Mouse (Mus musculus) cerebellum, adult 9-11 months (tissue): ENCODE results near the gene Acvr1b.

Source experiments
- DNase-seq: peaks from one replicate; pipeline ENCODE4 v3.0.0; 2022

The Acvr1b gene

DNA sequence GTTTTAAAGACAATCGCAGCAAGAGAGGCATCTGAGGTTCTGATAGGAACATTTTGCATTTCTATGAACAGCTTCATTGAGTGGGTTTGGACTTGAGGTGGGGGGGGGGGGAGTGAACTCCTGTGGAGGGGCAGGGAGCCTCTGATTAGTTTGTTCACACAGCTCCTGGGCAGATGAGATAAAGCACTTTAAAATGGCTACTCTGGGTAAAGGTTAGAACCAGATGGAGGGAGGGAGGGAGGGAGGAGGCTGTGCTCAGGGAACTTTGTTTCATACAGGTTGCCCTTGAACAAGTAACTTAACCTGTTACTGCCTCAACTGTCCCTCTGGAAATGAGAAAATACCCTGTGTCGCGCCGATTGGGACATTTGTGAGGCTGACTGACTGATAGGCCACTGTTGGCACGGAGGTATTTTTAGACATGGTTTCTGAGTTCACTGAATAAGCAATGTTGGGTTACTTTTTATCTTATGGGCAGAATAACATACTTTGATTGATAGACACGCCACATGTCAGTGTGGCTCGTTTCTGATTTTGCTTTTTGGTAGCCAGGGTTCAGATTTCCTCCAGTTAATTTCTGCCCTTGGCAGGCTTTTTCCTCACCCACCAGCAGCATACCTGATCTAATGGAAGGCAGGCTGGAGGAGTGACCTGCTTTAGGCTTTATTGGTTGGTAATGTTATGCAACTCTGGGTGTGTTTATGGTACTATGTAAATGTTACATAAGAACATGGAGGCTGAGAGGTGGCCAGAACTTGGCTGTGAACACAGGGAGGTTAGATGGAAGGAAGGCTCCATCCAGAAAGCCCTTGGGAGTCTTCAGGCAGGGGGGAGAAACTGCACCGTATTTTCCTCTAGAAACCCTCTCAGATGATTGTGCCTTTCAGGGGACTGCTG, 3.2 kb downstream of the Acvr1b start:
- peak; percentile 67 for DNase-seq

DNA sequence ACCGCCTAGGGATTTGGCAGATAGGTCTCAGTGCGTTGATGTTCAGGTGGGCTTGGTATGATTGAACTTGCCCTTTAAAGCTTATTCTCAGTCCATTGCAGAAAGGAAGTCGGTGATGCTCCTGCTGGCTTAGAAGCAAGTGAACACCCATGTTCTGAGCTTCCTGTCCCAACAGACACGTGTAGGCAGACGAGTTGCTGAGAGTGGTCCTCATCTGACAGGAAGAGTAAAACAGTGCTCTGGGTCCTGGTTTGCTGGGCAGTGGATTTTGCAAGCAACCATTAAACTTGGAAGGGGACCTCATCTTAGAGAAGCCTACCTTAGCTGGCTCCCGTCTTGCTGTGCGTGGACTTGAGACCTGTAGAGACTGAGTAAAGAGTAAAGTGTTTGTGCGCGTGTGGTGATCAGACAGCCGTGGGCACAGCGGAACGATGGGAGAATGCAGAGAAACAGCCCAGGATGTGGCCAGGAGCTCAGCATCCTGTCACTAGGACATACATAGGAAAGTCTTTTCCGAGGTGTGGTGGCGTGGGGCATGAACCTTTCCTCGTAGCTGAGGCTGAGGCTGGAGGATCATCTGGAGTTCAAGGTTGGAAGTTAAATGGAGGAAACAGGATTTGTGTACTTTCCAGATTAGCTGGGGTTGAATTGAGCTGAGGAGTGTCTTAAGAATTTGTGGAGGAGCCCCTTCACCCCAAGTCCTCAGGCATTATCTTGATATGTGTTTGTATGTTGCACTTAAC, 6.7 kb downstream of the Acvr1b start:
- DNase-seq, result no peak

DNA sequence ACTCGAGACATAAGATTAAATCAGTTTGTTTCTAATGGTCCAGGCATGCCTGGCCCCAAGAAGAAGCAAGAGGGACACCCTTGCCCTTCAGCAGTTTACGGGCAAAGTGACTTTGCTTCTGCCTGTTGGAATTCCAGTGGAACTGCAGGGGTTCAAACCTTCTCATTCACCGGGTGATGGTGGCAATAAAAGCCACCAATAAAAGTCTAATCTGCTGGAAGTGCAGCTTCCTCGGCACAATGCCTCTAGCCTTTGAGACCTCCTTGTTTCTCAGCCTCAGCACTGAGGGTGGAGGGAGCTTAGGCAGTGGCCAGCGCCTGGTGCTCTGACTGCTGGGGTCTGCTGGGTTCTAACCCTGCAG, 7.2 kb downstream of the Acvr1b start:
- DNase-seq, result no peak

DNA sequence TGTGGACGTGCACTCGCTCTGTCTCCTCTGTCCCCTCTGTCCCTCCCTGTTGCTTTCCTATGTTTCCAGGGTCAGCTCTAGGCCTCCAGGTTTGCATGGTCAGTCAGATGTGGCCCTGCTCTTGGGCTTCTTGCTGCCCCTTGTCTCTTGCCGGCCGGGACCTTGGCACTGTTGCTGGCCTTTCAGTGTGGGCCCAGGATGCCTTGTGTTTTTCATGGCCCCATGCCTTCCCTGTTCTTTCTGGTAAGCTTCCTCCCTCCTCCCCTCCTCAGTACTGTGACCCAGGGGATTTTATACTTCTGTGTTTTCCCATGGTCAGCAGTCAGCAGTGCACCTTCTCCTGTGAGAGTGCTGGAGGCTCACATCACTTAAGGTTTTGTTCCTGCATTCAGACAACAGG, 7.6 kb downstream of the Acvr1b start:
- no peak for DNase-seq

DNA sequence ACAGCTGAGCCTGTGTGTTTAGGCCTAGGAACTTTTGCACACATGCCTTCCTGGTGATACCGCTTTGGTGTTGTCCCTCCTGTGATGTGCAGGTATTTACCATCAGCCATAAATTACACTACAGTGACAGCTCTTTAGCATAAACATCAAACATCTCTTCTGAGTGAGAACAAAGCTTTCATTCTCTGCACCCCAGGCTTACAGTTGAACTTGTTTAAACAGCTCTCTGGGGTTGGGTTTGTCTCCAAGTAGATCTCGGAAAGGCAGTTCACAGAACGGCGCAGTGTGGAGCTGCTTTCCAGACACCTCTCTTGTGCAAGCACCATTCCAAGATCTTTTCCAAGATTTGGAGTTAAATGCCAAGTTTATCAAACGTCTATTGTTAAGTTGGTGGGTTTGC, 8.8 kb downstream of the Acvr1b start:
- DNase-seq, result no peak

DNA sequence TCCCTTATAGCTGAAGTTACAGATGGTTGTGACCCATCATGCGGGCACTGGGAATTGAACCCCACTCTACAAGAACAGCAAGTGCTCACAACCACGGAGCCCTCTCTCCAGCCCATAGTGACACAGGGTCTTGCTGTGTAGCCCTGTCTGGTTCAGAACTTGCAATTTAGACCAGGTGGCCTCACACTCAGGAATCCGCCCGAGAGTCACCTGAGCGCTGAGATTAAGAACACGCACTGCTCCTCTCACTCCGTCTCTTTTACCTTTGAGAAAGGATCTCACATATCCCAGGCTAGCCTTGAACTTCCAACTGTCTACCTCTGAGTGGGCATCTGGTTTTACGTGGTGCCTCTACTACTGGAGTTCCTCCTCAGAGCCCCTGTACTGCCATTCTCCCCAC, 10.4 kb downstream of the Acvr1b start:
- no peak for DNase-seq

DNA sequence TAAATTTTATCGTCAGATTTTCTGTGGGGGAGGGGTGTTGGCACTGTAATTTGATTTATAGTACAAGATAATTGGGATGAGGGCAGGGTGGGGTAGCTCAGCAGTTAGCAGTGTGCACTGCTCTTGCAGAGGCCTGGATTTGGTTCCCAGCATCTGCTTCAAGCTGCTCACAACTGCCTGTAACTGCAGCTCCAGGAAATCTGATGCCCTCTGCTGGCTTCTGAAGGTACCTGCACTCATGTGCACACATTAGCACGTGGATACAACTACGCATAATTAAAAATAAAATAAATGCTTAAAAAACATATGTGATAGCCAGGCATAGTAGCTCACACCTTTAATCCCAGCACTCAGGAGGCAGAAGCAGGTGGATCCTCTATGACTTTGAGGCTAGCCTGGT, 11.7 kb downstream of the Acvr1b start:
- DNase-seq, result no peak

DNA sequence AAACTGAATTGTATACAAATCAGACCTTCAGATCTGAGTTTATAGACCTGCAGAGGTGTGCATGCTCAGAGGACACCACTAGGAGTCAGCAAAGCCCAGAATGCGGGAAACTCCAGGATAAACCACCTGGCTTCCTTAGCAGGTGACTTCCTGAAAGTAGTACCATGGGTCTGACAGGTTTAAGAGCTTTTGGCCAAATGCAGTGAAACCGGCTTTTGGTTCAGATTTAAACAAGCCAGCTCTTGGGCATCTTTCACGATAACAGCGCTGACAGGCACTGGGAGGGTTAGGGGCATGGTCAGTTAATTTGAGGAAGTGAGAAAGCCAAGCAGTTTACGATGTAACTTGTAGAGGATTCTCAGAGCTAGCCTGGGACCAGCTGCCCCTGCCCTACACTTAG, 14.0 kb downstream of the Acvr1b start:
- no peak for DNase-seq

DNA sequence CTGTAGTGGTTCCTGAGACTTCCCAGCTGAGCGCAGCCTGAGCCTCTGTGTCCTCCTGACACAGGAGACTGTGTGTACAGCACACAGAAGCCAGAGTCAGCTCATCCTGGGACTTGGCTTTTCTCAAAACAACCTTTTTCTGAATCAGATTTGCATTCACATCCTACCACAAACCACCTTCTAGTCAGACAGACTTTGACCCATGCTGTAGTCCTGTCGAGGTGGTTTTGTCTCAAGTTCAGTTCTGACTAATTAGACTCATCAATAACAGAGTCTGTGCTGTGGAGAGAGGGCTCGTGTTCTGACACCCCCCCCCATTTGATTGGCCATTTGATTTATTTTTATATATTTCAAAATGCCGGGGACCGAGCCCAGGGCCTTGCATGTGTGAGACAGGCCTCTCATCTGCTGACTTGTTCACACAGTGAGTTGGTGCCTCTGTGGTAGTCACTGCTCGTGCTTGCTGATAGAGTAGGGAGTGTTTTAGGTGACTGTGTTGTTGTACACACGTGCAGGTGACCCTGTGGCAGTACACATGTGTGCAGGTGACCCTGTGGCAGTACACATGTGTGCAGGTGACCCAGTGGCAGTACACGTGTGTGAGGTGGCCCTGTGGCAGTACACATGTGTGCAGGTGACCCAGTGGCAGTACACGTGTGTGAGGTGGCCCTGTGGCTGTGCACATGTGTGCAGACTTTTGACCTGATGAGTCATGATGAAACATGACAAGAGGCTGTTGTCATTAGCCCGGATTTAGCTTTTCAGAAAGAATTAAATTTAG, 16.3 kb downstream of the Acvr1b start:
- DNase-seq, result no peak

DNA sequence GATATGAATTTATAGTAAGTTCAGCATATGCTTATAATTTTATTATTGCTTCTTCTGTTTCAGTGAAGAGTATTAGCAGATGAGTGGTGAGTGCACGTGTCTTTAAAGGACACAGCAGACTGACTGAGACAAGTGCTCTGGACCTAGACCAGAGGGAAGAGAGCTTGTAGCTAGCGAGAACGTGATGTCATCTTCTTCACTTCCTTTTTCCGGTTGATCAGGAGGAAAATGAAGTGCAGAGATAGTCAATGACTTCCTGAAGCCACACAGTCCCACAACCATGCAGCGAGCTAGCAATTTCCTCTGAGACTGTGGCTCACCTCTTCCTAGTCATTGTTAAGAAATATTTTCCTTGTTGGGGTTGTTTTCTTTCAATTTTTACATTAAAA, 16.9 kb downstream of the Acvr1b start:
- no peak for DNase-seq

DNA sequence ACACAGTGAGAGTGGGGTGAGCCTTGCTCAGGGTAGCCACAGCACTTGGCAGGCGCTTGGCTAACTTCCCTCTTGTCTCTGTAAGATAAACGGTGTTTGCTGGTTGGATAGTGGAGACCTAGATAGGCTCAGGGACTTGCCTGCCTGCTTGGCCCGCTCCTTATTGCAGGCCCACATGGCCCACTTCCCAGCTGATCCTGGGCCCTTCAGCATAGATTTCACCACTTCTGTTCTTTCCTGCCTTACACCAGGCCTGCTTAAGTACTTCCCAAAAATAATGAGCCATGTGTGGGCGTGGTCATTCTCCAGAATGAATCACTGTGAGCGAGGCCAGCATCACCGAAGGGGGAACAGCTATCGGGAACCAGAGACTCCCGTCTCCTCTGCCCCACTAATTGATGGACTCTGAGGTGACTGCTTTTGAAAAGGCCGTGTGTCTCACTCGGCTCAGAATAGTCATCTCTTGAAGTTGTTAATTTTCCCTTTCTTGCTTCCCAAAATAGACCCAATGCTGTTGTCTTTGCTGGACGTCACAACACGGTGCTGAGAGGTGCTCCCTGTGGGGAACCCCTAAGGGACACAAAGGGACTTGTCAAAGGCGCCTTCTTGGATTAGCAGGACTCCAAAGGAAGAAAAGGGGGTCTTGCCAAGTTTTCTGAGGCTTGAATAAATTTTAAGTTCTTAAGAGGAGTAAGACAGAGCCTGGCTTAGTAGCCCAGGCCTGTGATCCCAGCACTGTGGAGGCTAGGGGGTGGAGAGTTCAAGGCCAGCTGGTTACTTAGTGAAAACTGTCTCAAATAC, 17.8 kb downstream of the Acvr1b start:
- no peak for DNase-seq

DNA sequence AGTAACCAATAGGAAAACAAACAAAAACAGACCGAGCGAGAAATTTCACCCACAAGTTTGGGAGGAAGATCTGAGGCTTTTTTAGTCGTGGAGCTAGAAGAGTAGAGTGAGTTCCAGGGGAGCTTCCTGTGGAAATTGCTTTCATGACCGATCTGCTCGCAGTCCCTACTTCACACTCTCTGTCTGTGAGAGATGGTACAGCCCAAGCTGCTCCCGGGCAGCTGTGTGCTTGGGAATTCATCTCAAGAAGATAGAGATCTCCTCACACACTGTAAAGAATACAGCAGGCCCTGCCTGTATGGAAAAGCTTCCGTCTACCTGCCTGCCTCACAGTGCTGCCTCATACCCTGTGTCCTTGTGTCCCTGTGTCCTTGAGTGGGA, 18.4 kb downstream of the Acvr1b start:
- DNase-seq, result no peak

DNA sequence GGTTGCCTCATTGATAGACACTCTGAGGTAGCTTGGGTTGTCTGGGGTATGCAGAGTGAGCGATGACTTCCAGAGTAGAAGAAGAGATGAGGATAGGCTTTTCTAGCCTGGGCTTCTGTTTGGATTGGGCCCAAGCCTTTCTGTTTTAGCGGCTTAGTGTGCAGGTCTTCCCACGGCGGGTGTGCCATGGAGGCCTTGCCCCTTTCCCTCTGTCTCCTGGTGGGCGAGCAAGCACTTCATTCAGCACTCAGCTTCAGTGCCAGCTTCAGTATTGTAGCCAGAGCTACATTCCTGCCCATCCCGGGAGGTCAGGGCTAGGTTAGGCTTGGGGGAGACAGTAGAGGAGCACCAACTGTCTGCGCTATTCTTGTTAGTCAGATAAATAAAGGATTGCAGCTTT, 18.8 kb downstream of the Acvr1b start:
- no peak for DNase-seq

DNA sequence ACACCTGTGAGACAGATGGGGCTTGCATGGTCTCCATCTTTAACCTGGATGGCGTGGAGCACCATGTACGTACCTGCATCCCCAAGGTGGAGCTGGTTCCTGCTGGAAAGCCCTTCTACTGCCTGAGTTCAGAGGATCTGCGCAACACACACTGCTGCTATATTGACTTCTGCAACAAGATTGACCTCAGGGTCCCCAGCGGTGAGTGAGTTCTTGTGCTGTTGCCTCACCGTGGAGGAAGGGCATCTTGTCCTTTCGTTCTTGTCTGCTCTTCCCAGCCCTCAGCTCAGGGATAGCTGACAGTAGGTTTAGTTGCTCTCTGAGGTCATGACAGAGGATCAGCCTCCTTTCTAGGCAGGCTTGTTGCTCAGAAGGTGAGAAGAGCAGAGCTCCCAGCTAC, 20.1 kb downstream of the Acvr1b start:
- DNase-seq, result no peak

DNA sequence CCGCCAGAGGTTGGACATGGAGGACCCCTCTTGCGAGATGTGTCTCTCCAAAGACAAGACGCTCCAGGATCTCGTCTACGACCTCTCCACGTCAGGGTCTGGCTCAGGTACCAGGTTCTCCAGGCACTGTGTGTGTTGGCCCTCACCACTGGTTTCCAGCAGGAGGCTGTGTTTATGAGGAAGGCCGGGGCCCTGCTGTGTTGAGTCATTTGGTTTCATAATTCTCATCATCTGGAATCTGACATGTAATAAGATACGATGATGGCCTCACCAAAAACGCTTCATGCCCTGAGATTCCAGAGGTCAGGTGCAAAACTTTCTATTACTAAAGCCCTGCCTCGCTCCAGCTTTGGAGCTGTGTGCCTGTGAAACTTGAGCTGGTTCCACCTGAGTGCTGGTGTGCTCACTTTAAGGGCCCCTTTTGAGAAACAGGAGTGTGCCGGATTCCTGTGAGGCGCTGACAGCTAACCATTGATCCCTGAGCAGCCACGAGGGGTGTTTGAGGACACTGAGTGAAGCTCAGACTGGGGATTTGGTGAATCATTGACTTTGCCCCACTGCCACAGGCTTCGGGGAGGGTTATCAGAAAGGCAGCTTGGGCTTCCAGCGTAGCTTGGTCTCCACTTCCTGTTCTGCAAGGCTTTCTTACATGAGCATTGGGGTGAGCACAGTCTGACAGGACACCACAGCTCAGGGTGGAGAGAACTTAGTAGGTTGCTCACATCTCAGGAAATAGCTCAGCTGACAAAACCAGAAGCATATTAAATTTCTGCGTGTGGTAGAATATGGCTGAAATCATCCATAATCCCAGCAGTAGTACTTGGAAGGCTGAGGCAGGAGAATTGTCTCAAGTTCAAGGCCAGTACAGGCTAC, 21.3 kb downstream of the Acvr1b start:
- DNase-seq, result no peak

DNA sequence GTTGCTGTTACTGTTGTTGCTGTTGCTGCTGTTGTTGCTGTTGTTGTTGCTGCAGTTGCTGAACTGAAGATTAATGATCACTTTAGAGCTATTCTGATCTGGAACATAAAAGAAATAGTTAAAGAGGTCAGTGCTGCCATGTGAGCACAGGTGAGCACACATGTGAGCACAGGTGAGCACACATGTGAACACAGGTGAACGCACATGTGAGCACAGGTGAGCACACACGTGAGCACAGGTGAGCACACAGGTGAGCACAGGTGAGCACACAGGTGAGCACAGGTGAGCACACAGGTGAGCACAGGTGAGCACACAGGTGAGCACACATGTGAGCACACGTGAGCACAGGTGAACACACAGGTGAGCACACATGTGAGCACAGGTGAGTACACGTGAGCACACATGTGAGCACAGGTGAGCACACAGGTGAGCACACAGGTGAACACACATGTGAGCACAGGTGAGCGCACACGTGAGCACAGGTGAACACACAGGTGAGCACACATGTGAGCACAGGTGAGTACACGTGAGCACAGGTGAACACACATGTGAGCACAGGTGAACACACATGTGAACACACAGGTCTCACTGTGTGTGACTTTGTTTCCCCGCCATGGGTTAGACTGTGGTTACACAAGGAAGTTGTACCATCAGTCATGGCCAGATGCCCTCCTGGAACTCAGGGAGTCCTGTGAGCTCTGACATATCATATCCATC, 22.4 kb downstream of the Acvr1b start:
- no peak for DNase-seq

DNA sequence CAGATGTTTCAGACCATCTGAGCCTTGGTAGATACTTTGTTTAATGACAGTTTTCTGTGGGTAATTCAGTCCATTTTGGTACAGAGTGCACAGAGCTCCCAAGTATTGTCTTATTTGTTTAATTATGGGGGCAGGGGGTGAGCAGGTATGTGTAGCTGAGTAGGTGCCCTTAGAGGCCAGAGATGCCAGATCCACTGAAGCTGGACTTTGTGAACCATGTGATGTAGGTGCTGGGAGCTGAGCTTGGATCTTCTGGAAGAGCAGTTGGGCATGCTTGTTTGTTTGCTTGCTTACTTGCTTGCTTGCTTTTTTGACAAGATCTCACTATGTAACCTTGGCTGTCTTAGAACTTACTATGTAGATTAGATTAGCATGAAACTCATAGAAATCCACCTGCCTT, 23.1 kb downstream of the Acvr1b start:
- DNase-seq, result no peak

DNA sequence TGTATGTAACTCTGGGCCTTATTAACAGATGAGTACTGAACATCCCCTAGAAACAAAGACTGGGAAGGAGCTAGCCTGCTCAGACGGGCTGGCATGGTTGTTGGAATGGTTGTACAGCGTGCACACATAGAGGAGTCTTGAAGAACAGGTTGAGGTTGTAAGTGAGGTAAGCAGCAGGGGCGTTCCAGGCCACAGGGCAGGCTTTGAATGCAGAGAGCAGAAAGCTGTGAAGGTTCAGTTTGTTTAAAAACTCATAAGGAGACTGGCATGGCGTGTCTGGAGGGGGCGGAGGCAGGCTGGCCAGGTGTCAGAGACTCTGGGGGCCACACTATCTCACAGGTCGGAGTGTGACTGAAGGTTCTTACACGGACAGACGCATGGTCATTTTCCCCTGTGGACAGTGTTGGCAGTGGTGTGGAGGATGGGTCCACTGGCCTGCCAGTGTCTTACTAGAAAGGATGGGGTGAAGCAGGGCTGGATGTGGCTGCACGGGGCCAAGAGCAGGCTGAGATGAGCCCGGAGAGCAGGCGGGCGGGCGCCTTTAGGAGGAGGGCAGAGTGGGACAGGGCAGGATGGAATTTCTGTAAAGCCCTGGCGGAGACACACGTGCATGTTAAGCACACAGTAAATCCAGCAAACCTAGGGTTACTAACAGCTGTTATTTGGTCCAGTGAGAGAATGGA, 23.8 kb downstream of the Acvr1b start:
- no peak for DNase-seq

DNA sequence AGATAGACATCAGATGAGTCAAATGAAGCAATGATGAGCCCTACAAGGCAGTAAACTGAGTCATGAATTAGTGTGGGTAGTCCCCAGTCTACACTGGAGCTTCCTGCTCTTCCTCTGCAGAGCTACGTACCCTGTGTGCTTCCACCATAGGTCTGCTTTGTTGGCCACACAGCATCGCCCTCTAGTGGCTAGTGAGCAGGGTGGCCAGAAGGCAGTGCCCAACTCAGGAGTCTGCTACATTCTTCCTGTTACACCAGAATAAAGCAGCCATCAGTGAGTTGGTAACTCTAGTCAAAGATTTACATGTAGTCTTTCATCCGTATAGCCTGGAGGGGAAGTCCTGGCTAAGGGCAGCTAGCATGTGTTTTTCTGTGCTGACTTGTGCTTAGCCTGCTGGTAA, 24.4 kb downstream of the Acvr1b start:
- DNase-seq, result peak; percentile 70

DNA sequence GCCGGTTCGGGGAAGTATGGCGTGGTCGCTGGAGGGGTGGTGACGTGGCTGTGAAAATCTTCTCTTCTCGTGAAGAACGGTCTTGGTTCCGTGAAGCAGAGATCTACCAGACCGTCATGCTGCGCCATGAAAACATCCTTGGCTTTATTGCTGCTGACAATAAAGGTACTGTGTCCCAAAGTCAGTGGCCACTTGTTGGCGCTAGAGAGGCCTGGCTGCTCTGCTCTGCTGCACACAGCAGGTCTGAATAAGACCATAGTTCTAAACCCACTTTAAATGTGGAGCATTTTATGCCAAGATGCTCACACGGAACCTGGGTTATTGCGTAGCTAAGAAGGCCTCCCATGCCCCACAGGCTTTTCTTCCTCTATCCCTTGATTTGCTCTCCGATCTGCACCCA, 25.0 kb downstream of the Acvr1b start:
- DNase-seq, result no peak
